In genomic region chr19:15745026-15745777, GRCm38 (mm10) we compare ENCODE assay signal across 18 mouse cellular contexts.
A peak's percentile ranks its signal among the peaks of the same experiment; 100 is the strongest.
DNase-seq lines count a peak whose midpoint lies in the region; ATAC-seq lines count a peak whose summit lies in the region.
"Had no signal": no experiment of that assay in that cellular context is flagged by ENCODE, and none has a peak within 500 bp of the region (broad histone marks: within the 10 kb centered on the region; RNA-seq: fewer than 3 reads in every experiment).

No protein-coding gene starts in this region.

- 54% methylated on average over 8 of the region's 8 CpGs for WGBS in embryonic facial prominence, embryonic 14.5 days
- WGBS in embryonic facial prominence, embryonic 10.5 days, result 64% methylated on average over 8 of the region's 8 CpGs
- 15% methylated on average over 8 of the region's 8 CpGs for WGBS in forebrain, embryonic 15.5 days
- WGBS in midbrain, embryonic 16.5 days, result 31% methylated on average over 8 of the region's 8 CpGs

- no peak overlapping the region for H3K4me2 ChIP-seq in embryonic facial prominence, embryonic 14.5 days (ENCODE audit: low read depth, low read length)
- no peak overlapping the region for H3K4me2 ChIP-seq in forebrain, embryonic 15.5 days (replicated peaks)
- H3K4me2 ChIP-seq in midbrain, embryonic 16.5 days (ENCODE audit: low read length), result no peak overlapping the region
- H3K4me2 ChIP-seq: lung, embryonic 14.5 days had no signal

- H3K27me3 ChIP-seq in embryonic facial prominence, embryonic 14.5 days (replicated peaks; ENCODE audit: control insufficient read depth, insufficient read depth, low read length), result no peaks in the 10 kb centered on the region
- no peaks in the 10 kb centered on the region for H3K27me3 ChIP-seq in embryonic facial prominence, embryonic 10.5 days (replicated peaks; ENCODE audit: low read depth, poor library complexity, severe bottlenecking)
- H3K27me3 ChIP-seq in forebrain, embryonic 15.5 days, result no peaks in the 10 kb centered on the region
- H3K27me3 ChIP-seq in midbrain, embryonic 16.5 days (ENCODE audit: control insufficient read depth, insufficient read depth, low read depth, low read length), result no peaks in the 10 kb centered on the region; the same call in 1 of the 2 replicates
- H3K27me3 ChIP-seq: CH12.LX had no signal

- H3K27ac ChIP-seq in embryonic facial prominence, embryonic 14.5 days (replicated peaks; ENCODE audit: low read depth, low read length), result no peak overlapping the region
- H3K27ac ChIP-seq in embryonic facial prominence, embryonic 10.5 days (replicated peaks), result no peak overlapping the region
- no peak overlapping the region for H3K27ac ChIP-seq in forebrain, embryonic 15.5 days (replicated peaks)
- H3K27ac ChIP-seq in midbrain, embryonic 16.5 days (ENCODE audit: low read length), result no peak overlapping the region
- H3K27ac ChIP-seq: heart, embryonic 10.5 days had no signal

- ATAC-seq in embryonic facial prominence, embryonic 14.5 days (ENCODE audit: low read depth), result peak; percentile 47; the same call in 1 of the 2 replicates
- ATAC-seq in forebrain, embryonic 15.5 days (replicated peaks), result peak; percentile 51; the same call in 1 of the 2 replicates
- peak; percentile 51; the same call in 1 of the 2 replicates for ATAC-seq in midbrain, embryonic 16.5 days

- H3K4me3 ChIP-seq in embryonic facial prominence, embryonic 14.5 days (ENCODE audit: low read depth, low read length), result no peak overlapping the region
- H3K4me3 ChIP-seq in embryonic facial prominence, embryonic 10.5 days, result no peak overlapping the region
- no peak overlapping the region for H3K4me3 ChIP-seq in forebrain, embryonic 15.5 days
- no peak overlapping the region for H3K4me3 ChIP-seq in midbrain, embryonic 16.5 days (ENCODE audit: low read depth, low read length)
- H3K4me3 ChIP-seq: heart, embryonic 10.5 days had no signal

- no peaks in the 10 kb centered on the region for H3K4me1 ChIP-seq in embryonic facial prominence, embryonic 14.5 days (ENCODE audit: control insufficient read depth, insufficient read depth, low read length)
- H3K4me1 ChIP-seq in embryonic facial prominence, embryonic 10.5 days, result peaks cover 11% of the 10 kb centered on the region
- 0 out of 2 replicates have a peak, but pooled peaks cover 5% of the 10 kb centered on the region for H3K4me1 ChIP-seq in forebrain, embryonic 15.5 days
- no peaks in the 10 kb centered on the region for H3K4me1 ChIP-seq in midbrain, embryonic 16.5 days (ENCODE audit: control insufficient read depth, insufficient read depth, low read length)
- H3K4me1 ChIP-seq: heart, embryonic 10.5 days had no signal

- peak; percentile 24 for DNase-seq in embryonic facial prominence, embryonic 14.5 days (ENCODE audit: low spot score)
- no peak for DNase-seq in embryonic facial prominence, embryonic 10.5 days (ENCODE audit: low spot score)
- peak; percentile 15 for DNase-seq in adrenal gland, postnatal 14 days
- no peak for DNase-seq in kidney, postnatal 14 days
- no peak for DNase-seq in c-Kit-positive CD71-positive TER-119-positive erythroid progenitor cells, embryonic 14.5 days (ENCODE audit: low spot score)
- no peak for DNase-seq in layer of hippocampus, adult 8-10 months (ENCODE audit: low spot score in 2 of 2)
- DNase-seq: cerebellum, adult 9-10 months; gastrocnemius, postnatal 36 days; kidney, adult 11 months; kidney, postnatal 10 days; liver; lung, embryonic 14.5 days; right cerebral cortex, postnatal 14 days; thymus, adult 18-20 months had no signal

- no peaks in the 10 kb centered on the region for H3K9me3 ChIP-seq in embryonic facial prominence, embryonic 14.5 days (ENCODE audit: control insufficient read depth, low read length)
- H3K9me3 ChIP-seq in embryonic facial prominence, embryonic 10.5 days, result no peaks in the 10 kb centered on the region
- no peaks in the 10 kb centered on the region for H3K9me3 ChIP-seq in forebrain, embryonic 15.5 days
- H3K9me3 ChIP-seq in midbrain, embryonic 16.5 days (replicated peaks; ENCODE audit: control insufficient read depth, low read length, poor library complexity, severe bottlenecking), result no peaks in the 10 kb centered on the region
- H3K9me3 ChIP-seq: heart, embryonic 10.5 days had no signal

- no peaks in the 10 kb centered on the region for H3K36me3 ChIP-seq in embryonic facial prominence, embryonic 14.5 days (ENCODE audit: control insufficient read depth, insufficient read depth, low read length)
- H3K36me3 ChIP-seq in embryonic facial prominence, embryonic 10.5 days (replicated peaks), result no peaks in the 10 kb centered on the region
- H3K36me3 ChIP-seq in forebrain, embryonic 15.5 days, result no peaks in the 10 kb centered on the region
- no peaks in the 10 kb centered on the region for H3K36me3 ChIP-seq in midbrain, embryonic 16.5 days (ENCODE audit: control insufficient read depth, insufficient read depth, low read length)
- H3K36me3 ChIP-seq: heart, embryonic 10.5 days had no signal

- no peak overlapping the region for H3K9ac ChIP-seq in embryonic facial prominence, embryonic 14.5 days (ENCODE audit: low read depth, low read length)
- no peak overlapping the region for H3K9ac ChIP-seq in forebrain, embryonic 15.5 days (replicated peaks)
- no peak overlapping the region for H3K9ac ChIP-seq in midbrain, embryonic 16.5 days (ENCODE audit: low read depth, low read length)
- H3K9ac ChIP-seq: lung, embryonic 14.5 days had no signal

Comparison
In these comparisons a context has a peak if more than half of its experiments do, and no peak if none do; other contexts are left out.
1. DNase-seq: peak in embryonic facial prominence, embryonic 14.5 days (single experiment) and adrenal gland, postnatal 14 days (single experiment); none in embryonic facial prominence, embryonic 10.5 days (single experiment), kidney, postnatal 14 days (single experiment), c-Kit-positive CD71-positive TER-119-positive erythroid progenitor cells, embryonic 14.5 days (single experiment) and layer of hippocampus, adult 8-10 months (0 of 2).
2. Peak in every context shown above with its lines, with median percentiles within 50 percentile points of each other: ATAC-seq.